Mouse (Mus musculus) testis, adult 2 months (tissue): Measurements from ENCODE around the gene Cntn5. TPM values are rescaled to one million over a fixed set of nuclear protein-coding genes. Genes with fewer than 3 reads are reported as not detected.

Source experiments
- H3K27ac ChIP-seq: fragments of 200-500 bp; 2 replicates; pipeline ENCODE4 v1.5.1; 2012; ENCODE audit warnings: low read depth, low read length; ENCODE audit not compliant: control insufficient read depth, insufficient read depth
- H3K27me3 ChIP-seq: fragments of 200-500 bp; 2 replicates; pipeline ENCODE4 v1.6.1; 2012; ENCODE audit warnings: mild to moderate bottlenecking, low read length, moderate library complexity; ENCODE audit not compliant: control insufficient read depth, insufficient read depth
- H3K36me3 ChIP-seq: fragments of 200-500 bp; 2 replicates; pipeline ENCODE4 v1.6.1; 2012; ENCODE audit warnings: mild to moderate bottlenecking, low read length; ENCODE audit not compliant: control insufficient read depth, insufficient read depth
- H3K4me1 ChIP-seq: fragments of 200-500 bp; 2 replicates; pipeline ENCODE4 v1.6.1; 2012; ENCODE audit warnings: low read length; ENCODE audit not compliant: control insufficient read depth, insufficient read depth
- H3K4me3 ChIP-seq: fragments of 200-500 bp; 2 replicates; pipeline ENCODE4 v1.5.1; 2012; ENCODE audit warnings: low read depth, mild to moderate bottlenecking, low read length, moderate library complexity, mixed read lengths; ENCODE audit not compliant: control insufficient read depth
- CTCF ChIP-seq: fragments of 200-500 bp; IDR thresholded peaks from 2 replicates; pipeline ENCODE4 v1.5.1; 2012; ENCODE audit warnings: low read depth, mild to moderate bottlenecking, inconsistent platforms, low read length, moderate library complexity; ENCODE audit not compliant: control insufficient read depth, insufficient read depth, insufficient replicate concordance
- POLR2A ChIP-seq: fragments of 200-500 bp; IDR thresholded peaks from 2 replicates; pipeline ENCODE4 v1.6.1; 2012; ENCODE audit warnings: low read depth, mild to moderate bottlenecking, inconsistent platforms, low read length, moderate library complexity; ENCODE audit not compliant: control insufficient read depth
- polyA plus RNA-seq: library from polyadenylated mRNA; depleted of rRNA; stranded (reverse); fragments of >200 nt; gene quantifications from 2 replicates; pipeline ENCODE4 v1.2.3, GENCODE M21; 2012

Cntn5 gene
- polyA plus RNA-seq, 1 experiment: 0.53 TPM

- Histone ChIP-seq H3K36me3 (no peaks in the 10 kb centered on the region), H3K4me3 (no peak overlapping the region), H3K4me1 (no peaks in the 10 kb centered on the region; the same call in 1 of the 2 replicates), H3K27me3 (no peaks in the 10 kb centered on the region), H3K27ac (no peak overlapping the region)
- TF ChIP-seq POLR2A (no peak), CTCF (no peak)
Measured at GRCm38 (mm10) chr9:9674531-9674930, 1230.0 kb downstream of the Cntn5 start.

DNA sequence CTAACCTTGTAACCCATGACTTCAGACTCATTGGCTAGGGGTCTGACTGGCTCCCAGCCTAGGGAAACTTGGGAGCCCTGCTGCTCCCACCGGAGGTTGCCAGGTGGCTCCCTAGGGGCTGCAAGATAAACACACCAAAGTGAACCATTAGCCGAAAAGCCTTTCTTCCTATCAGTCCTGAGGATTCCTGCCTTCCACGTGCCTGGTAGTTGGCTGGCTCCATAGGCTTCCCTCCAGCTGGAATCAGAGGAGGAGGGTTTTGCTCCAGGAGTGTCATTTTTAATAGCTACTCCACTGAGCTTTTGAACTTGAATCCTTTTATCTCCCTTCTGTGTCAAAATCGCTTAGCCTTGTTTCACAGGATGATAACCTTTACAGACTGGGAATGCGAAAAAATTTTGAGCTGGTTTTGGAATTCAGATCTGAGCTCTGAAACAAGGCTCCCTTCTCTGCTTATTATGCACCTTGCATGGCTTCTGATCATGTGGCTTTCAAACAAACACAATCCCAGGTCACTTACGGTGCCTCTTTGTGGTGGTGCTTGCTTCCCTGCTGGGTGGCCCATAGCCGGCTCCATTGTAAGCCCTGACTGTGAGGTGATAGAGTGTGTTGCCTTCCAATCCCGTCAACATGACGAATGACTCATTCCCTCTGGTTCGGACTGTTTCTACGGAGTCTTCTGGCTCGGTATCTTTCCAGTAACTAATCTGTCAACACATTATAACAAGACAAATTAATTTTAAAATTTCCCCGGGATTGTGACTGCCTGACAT lies 1231.1 kb downstream of the Cntn5 start:
- Histone ChIP-seq H3K4me1 (no peaks in the 10 kb centered on the region; the same call in 1 of the 2 replicates), H3K27ac (no peak overlapping the region), H3K4me3 (no peak overlapping the region), H3K36me3 (no peaks in the 10 kb centered on the region), H3K27me3 (no peaks in the 10 kb centered on the region)
- TF ChIP-seq CTCF (no peak), POLR2A (no peak)

DNA sequence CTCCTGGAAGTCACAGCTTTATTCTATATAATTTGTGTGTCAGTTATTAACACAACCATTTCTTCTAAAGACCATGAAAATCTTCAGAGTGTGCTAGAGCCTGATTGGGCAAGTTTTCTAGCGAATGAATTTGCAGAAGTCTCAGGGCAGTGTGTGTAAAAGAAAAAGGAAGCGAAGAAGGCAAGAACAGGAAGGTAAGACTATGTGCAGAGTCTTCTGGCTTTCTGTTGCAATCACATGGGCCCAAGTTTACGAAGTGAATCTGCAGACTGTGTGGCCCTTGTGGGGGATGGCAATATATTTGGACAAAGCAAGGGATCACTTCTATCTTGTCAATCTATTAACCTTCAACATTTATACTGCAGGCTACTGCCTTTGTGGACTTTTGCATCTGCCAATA lies 1251.1 kb downstream of the Cntn5 start:
- Histone ChIP-seq H3K4me3 (no peak overlapping the region), H3K36me3 (no peaks in the 10 kb centered on the region), H3K4me1 (no peaks in the 10 kb centered on the region), H3K27me3 (no peaks in the 10 kb centered on the region), H3K27ac (no peak overlapping the region)
- TF ChIP-seq CTCF (no peak), POLR2A (no peak)

DNA sequence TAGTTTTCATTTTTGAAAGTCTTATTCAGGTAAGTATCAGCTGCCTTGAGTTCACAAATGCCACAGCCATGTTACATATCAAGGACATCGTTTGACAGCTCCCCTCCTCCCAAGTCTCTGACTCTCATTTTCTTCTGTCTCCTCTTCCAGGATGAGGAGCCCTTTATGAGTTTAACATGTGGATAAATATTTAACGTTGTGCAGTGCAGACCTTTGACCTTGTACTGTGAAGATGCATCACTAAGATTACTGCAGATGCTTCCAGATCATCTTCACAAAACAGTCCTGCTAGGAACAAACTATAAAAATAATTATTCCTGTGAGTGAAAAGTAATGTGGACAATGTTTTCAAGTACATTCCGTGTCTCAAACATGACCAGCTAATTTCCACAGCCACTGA lies 1257.2 kb downstream of the Cntn5 start:
- H3K36me3 ChIP-seq: no peaks in the 10 kb centered on the region
- TF ChIP-seq CTCF (no peak), POLR2A (no peak)
- H3K4me3 ChIP-seq: no peak overlapping the region
- H3K4me1 ChIP-seq: no peaks in the 10 kb centered on the region
- H3K27me3 ChIP-seq: no peaks in the 10 kb centered on the region
- H3K27ac ChIP-seq: no peak overlapping the region

DNA sequence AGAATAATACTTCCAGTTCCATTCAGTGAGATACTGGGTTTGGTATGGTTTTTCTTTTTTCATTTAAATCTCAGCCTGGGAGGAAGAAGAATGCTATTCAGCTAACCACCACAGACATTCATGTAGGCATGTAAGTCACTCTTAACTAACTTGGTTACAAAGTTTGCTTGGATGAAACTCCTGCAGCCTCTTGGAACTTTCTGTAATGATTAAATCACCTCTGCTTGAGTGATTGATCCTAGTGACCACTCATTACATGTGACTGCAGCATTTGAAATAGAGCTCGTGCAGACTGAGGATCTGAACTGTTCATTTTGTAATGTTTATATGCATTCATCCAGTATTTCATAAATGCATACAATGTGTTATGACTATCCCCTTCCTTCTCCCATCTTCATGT lies 1258.3 kb downstream of the Cntn5 start:
- Histone ChIP-seq H3K27me3 (no peaks in the 10 kb centered on the region), H3K4me3 (no peak overlapping the region), H3K4me1 (no peaks in the 10 kb centered on the region), H3K36me3 (no peaks in the 10 kb centered on the region), H3K27ac (no peak overlapping the region)
- TF ChIP-seq POLR2A (no peak), CTCF (no peak)
